Mouse (Mus musculus): ENCODE measurements around the gene Cwh43.

DNA sequence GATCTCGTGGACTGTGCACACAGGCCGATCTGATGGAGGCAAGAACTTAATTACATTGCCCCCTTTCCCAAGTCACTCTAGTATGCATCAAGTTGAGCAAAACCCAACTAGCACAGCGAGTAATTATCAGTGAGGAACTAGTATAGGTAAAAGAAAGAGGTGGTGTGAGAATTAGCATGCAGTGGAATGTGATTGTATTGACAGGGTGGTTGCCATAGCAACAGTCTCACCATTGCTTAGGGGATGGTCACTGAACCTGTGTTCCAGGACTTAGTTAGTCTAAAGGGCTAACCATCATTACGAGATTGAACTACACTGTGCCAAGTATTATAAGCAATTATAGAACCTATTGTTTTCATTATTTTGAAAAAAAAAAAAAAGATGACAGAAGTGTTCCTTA lies 80.6 kb downstream of the Cwh43 start:
- no peak for TF ChIP-seq CHD2 (IDR thresholded peaks at IDR 0.05; ENCODE audit: low read depth, low read length)
- TF ChIP-seq ZNF384 (IDR thresholded peaks at IDR 0.05; ENCODE audit: low read depth, low read length) = no peak
